Mouse (Mus musculus) heart, embryonic 16.5 days (tissue): ENCODE measurements around the gene Polr3b. TPM values are rescaled to one million over a fixed set of nuclear protein-coding genes. Genes with fewer than 3 reads are reported as not detected.

Experiments
- ATAC-seq: fragments of 200-750 bp; cut with Nextera tagmentation; replicated peaks from 2 replicates; pipeline ENCODE4 v1.8.0; 2017; ENCODE audit warnings: moderate number of reproducible peaks; ENCODE audit not compliant: insufficient read depth, low FRiP score; ENCODE audit errors: extremely low read depth
- H3K27ac ChIP-seq: fragments of 300-500 bp; sonication (generic); 2 replicates; pipeline ENCODE4 v1.5.1; 2014; ENCODE audit warnings: mild to moderate bottlenecking, low read length, control low read depth, moderate library complexity
- H3K27me3 ChIP-seq: fragments of 300-500 bp; sonication (generic); 2 replicates; pipeline ENCODE4 v1.6.1; 2014; ENCODE audit warnings: low read length, mixed read lengths; ENCODE audit not compliant: control insufficient read depth, insufficient read depth
- H3K36me3 ChIP-seq: fragments of 300-500 bp; sonication (generic); 2 replicates; pipeline ENCODE4 v1.6.1; 2014; ENCODE audit not compliant: control insufficient read depth, insufficient read depth
- H3K4me1 ChIP-seq: fragments of 300-500 bp; sonication (generic); 2 replicates; pipeline ENCODE4 v1.6.1; 2014; ENCODE audit warnings: low read length, mixed read lengths; ENCODE audit not compliant: control insufficient read depth, insufficient read depth
- H3K4me2 ChIP-seq: fragments of 300-500 bp; sonication (generic); 2 replicates; pipeline ENCODE4 v1.6.1; 2014; ENCODE audit warnings: low read depth, mild to moderate bottlenecking, control low read depth, low read length
- H3K4me3 ChIP-seq: fragments of 300-500 bp; sonication (generic); 2 replicates; pipeline ENCODE4 v1.5.1; 2014; ENCODE audit warnings: mild to moderate bottlenecking, control low read depth, low read length
- H3K9ac ChIP-seq: fragments of 300-500 bp; sonication (generic); 2 replicates; pipeline ENCODE4 v1.6.1; 2014; ENCODE audit warnings: low read length, control low read depth
- H3K9me3 ChIP-seq: fragments of 300-500 bp; sonication (generic); replicated peaks from 2 replicates; pipeline ENCODE4 v1.6.1; 2016; ENCODE audit warnings: low read length; ENCODE audit not compliant: control insufficient read depth
- WGBS: fragments of 180-500 bp; shearing (Covaris S2); extraction: QIAGEN DNeasy Blood & Tissue Kit; methylation state at CpG from one replicate; pipeline ENCODE4 v1.1.7; 2014; 5-methylcytosine and 5-hydroxymethylcytosine counted together
- polyA plus RNA-seq: library from polyadenylated mRNA; unstranded; fragments of >200 nt; fragmentation: Nextera tagmentation; extraction: Ambion mirVana; gene quantifications from 2 replicates; pipeline ENCODE4 v1.2.1, GENCODE M21; 2015

Gene Polr3b
- polyA plus RNA-seq, 1 experiment from 2014 or later: 10.0 TPM

DNA sequence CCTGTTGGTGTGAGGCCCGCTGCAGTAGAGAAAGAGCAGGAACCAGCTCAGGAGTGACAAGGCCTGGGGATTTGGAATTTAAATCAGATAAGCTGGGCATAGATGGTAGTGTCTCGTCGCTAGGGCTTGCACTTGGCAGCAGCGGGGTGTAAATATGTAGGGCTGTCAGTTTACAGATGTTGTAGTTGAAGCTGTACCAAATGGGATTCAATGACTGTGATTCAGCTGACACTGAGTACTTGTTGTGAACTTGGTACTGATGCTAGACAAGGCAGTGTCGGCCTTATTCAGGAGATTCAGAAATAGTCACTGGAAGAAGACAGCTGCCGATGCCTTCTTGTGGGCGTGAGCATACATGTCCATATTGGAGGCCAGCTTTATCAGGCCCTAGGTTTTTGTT is 39.9 kb upstream of the Polr3b start:
- no peak for ATAC-seq
- peak overlapping the region; percentile 52; the same call in 1 of the 2 replicates for H3K27ac ChIP-seq
- no peak overlapping the region for H3K4me3 ChIP-seq
- H3K9ac ChIP-seq: no peak overlapping the region
- H3K36me3 ChIP-seq: no peaks in the 10 kb centered on the region
- no peaks in the 10 kb centered on the region for H3K27me3 ChIP-seq
- peaks cover 46% of the 10 kb centered on the region for H3K4me1 ChIP-seq
- H3K9me3 ChIP-seq: no peaks in the 10 kb centered on the region
- 49% methylated on average over 7 of the region's 7 CpGs for WGBS
- no peak overlapping the region for H3K4me2 ChIP-seq

DNA sequence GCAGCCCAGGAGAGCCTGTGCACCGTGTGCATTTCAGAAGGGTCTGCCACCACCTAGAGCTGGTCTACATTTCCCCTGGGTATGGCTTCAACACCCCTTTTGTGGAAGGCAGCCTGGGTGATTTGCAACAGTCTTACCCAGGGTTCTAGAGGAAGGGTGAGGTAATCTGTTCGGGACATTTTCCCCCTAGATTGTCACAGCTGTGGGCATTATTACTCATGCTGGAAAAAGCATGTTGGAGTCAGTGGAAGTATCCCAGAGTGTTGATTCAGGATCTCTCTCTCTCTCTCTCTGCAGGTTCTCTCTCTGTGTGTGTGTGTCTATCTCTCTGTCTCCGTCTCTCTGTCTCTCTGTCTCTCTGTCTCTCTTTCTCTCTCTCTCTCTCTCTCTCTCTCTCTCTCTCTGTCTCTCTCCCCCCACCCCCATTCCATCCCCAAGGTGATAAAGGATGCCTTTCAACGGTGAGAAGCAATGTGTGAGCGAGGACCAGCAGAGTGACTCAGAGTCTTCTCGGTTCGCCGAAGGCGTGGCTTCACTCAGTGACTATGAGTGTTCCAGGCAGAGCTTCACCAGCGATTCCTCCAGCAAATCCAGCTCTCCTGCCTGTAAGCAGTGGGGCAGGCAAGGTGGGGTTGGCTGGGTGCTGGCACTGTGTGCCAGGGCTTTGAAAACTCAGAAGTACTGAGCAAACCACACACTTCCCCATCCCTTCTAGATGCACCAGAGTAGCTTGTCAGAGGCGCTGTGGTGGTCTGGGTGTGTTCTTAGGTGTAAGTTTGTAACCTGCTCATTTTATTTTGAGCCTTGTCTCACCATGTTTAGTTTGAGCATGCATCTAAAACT is 37.4 kb upstream of the Polr3b start:
- peaks cover 31% of the 10 kb centered on the region for H3K4me1 ChIP-seq
- H3K36me3 ChIP-seq: peaks cover 5% of the 10 kb centered on the region
- no peak for ATAC-seq
- H3K27ac ChIP-seq: no peak overlapping the region
- H3K4me2 ChIP-seq: 0 out of 2 replicates have a peak overlapping the region, but pooled peaks have one; percentile 7
- H3K9me3 ChIP-seq: no peaks in the 10 kb centered on the region
- no peak overlapping the region for H3K9ac ChIP-seq
- 34% methylated on average over 11 of the region's 11 CpGs for WGBS
- H3K27me3 ChIP-seq: no peaks in the 10 kb centered on the region
- no peak overlapping the region for H3K4me3 ChIP-seq

- H3K4me3 ChIP-seq: no peak overlapping the region
- H3K27me3 ChIP-seq: no peaks in the 10 kb centered on the region
- peaks cover 8% of the 10 kb centered on the region for H3K36me3 ChIP-seq
- H3K27ac ChIP-seq: no peak overlapping the region
- WGBS: 76% methylated on average over 2 of the region's 2 CpGs
- H3K9me3 ChIP-seq: no peaks in the 10 kb centered on the region
- no peak overlapping the region for H3K4me2 ChIP-seq
- ATAC-seq: no peak
- peaks cover 31% of the 10 kb centered on the region for H3K4me1 ChIP-seq
- H3K9ac ChIP-seq: no peak overlapping the region
Measured at GRCm38 (mm10) chr10:84585294-84585650, 36.8 kb upstream of the Polr3b start.

- Histone ChIP-seq H3K4me1 (no peaks in the 10 kb centered on the region), H3K9ac (no peak overlapping the region), H3K36me3 (peaks cover 8% of the 10 kb centered on the region), H3K9me3 (no peaks in the 10 kb centered on the region), H3K27ac (no peak overlapping the region), H3K4me2 (no peak overlapping the region), H3K4me3 (no peak overlapping the region), H3K27me3 (no peaks in the 10 kb centered on the region)
- WGBS: 61% methylated on average over 14 of the region's 14 CpGs
- ATAC-seq: no peak
Measured at GRCm38 (mm10) chr10:84590956-84591355, 31.1 kb upstream of the Polr3b start.

GRCm38 (mm10) chr10:84591640-84592148 is 30.4 kb upstream of the Polr3b start:
- 77% methylated on average over 2 of the region's 2 CpGs for WGBS
- H3K4me3 ChIP-seq: no peak overlapping the region
- peaks cover 4% of the 10 kb centered on the region for H3K4me1 ChIP-seq
- no peak overlapping the region for H3K9ac ChIP-seq
- peaks cover 8% of the 10 kb centered on the region for H3K36me3 ChIP-seq
- no peak overlapping the region for H3K4me2 ChIP-seq
- ATAC-seq: no peak
- no peaks in the 10 kb centered on the region for H3K27me3 ChIP-seq
- H3K27ac ChIP-seq: no peak overlapping the region
- no peaks in the 10 kb centered on the region for H3K9me3 ChIP-seq

GRCm38 (mm10) chr10:84592745-84593144 is 29.3 kb upstream of the Polr3b start:
- no peak overlapping the region for H3K4me3 ChIP-seq
- peaks cover 5% of the 10 kb centered on the region for H3K36me3 ChIP-seq
- H3K27ac ChIP-seq: no peak overlapping the region
- 55% methylated on average over 3 of the region's 3 CpGs for WGBS
- H3K4me1 ChIP-seq: peaks cover 12% of the 10 kb centered on the region
- no peak overlapping the region for H3K9ac ChIP-seq
- no peak for ATAC-seq
- H3K9me3 ChIP-seq: no peaks in the 10 kb centered on the region
- H3K27me3 ChIP-seq: no peaks in the 10 kb centered on the region
- no peak overlapping the region for H3K4me2 ChIP-seq

DNA sequence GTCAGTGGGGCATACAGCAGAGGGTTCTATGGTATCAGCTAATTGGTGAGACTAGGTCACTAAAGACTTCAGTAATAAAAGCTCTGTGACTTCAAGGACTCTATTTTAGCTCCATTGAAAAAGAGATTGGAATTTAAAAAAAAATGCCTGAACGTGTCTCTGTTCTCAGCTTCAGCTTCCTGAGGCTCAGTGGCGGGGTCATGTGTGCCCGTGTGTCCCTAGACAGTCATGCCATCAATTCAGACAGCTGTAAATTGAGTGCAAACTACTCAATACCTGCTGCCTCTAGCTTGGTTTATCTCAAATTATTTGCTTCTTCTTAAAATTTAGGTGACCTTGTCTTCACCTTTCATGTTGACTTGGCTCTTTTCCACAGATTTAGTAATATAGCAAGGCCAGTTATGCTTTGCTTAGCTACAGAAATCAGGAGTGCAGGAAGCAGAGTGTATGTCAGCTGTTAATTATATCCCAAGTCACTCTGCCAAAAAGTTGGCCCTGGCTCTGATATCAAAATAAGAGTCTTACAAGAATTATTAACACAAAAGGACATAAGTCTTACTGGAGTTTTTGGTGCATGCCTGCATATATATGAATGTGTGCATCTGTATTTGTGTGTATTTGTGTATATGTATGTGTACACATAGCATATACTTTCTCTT is 24.8 kb upstream of the Polr3b start:
- 16% methylated on average over 3 of the region's 3 CpGs for WGBS

DNA sequence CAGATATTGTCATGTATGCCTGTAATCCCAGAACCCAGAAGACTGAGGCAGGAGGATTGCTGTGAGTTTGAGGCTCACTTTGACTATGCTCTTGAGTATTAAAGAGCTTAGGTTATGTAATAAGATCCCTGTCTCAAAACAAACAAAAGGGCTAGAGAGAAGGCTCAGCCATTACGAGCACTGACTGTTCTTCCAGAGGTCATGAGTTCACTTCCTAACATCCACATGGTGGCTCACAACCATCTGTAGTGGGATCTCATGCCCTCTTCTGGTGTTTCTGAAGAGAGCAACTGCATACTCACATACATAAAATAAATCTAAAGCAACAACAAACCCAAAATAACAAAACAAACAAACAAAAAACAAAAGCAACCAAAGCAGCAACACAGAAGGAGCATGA is 23.9 kb upstream of the Polr3b start:
- WGBS: 72% methylated on average over 1 of the region's 1 CpGs
- Histone ChIP-seq H3K27ac (peak overlapping the region; percentile 97), H3K4me2 (no peak overlapping the region), H3K9me3 (no peaks in the 10 kb centered on the region), H3K9ac (no peak overlapping the region), H3K36me3 (peaks cover 6% of the 10 kb centered on the region), H3K27me3 (no peaks in the 10 kb centered on the region), H3K4me1 (peaks cover 14% of the 10 kb centered on the region), H3K4me3 (no peak overlapping the region)
- no peak for ATAC-seq

More for the DNA sequence above, 24.8 kb upstream of the Polr3b start:
- Histone ChIP-seq H3K4me3 (no peak overlapping the region), H3K4me2 (peak overlapping the region; percentile 42), H3K36me3 (peaks cover 4% of the 10 kb centered on the region), H3K4me1 (peaks cover 14% of the 10 kb centered on the region), H3K27ac (peak overlapping the region; percentile 97), H3K9me3 (no peaks in the 10 kb centered on the region), H3K9ac (peak overlapping the region; percentile 44), H3K27me3 (no peaks in the 10 kb centered on the region)
- peak; percentile 88 for ATAC-seq

GRCm38 (mm10) chr10:84600136-84600535 is 22.0 kb upstream of the Polr3b start:
- Histone ChIP-seq H3K9me3 (no peaks in the 10 kb centered on the region), H3K27me3 (no peaks in the 10 kb centered on the region), H3K27ac (no peak overlapping the region), H3K4me3 (no peak overlapping the region), H3K4me1 (peaks cover 14% of the 10 kb centered on the region), H3K4me2 (no peak overlapping the region), H3K36me3 (peaks cover 11% of the 10 kb centered on the region), H3K9ac (no peak overlapping the region)
- WGBS: 74% methylated on average over 6 of the region's 6 CpGs
- no peak for ATAC-seq
